Mouse (Mus musculus): ENCODE results near the gene Izumo4. TPM values are rescaled to one million over a fixed set of nuclear protein-coding genes. Genes with fewer than 3 reads are reported as not detected.

Gene Izumo4
- polyA plus RNA-seq, 1 experiment = 5.0 TPM

DNA sequence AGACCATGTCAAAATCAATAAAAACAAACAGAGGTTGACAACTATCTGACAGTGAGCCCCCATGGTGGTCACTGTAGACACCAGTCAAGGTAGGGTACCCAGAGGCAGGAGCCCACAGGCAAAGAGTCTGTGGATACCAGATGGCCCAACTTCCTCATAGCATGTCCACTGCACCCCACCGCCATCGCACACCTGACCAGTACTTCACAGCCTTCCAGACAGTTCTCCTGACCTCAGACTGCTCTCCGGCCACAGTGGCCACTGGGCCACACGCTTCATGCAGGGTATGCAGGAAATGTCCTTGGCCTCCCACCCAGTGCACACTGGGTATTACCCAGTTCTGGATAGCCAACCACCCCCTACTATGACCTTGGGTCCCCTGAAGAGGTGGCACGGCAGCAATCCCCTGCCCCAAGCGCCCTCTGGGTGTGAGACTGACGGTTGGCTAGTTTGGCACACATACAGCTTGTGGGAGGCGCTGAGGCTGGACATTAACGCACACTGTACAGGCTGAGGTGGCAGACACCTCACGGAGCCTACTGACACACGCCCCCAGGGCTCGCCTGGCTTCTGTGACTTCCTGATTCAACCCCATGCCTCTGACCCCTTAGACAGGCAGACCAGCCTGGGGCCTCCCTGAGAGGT is 8.5 kb upstream of the Izumo4 start:
- H3K4me1 ChIP-seq (ENCODE audit: control insufficient read depth, insufficient read depth, insufficient read length, low read length) = peaks cover 11% of the 10 kb centered on the region
- peak overlapping the region; percentile 89 for H3K27ac ChIP-seq (replicated peaks; ENCODE audit: low read depth, low read length)
- H3K4me3 ChIP-seq (ENCODE audit: insufficient read depth, low read depth, low read length) = no peak overlapping the region

- H3K4me1 ChIP-seq (ENCODE audit: control insufficient read depth, insufficient read depth, insufficient read length, low read length) = peaks cover 11% of the 10 kb centered on the region
- H3K4me3 ChIP-seq (ENCODE audit: insufficient read depth, low read depth, low read length) = no peak overlapping the region
- peak overlapping the region; percentile 89 for H3K27ac ChIP-seq (replicated peaks; ENCODE audit: low read depth, low read length)
Observed at GRCm38 (mm10) chr10:80694159-80694938, 7.6 kb upstream of the Izumo4 start.

DNA sequence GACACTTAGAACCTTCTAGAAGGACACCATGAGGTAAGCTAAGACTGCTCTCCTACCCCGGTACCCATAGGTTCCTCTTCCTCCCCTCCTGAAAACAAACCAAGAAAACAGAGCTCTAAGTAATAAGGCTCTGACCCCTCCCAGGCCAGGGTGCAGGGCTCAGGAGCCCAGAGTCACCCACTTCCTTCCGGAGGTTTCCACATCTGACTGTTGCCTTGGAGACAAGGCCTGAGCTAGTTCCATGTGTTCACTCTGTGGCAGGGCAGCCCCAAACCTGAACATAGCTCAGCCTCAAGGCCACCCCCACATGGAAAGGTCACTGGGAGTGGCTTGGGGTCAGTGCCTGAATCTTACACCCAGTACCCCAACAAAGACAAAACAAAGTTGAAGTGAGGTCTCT is 6.8 kb upstream of the Izumo4 start:
- no peak overlapping the region for H3K4me3 ChIP-seq (ENCODE audit: insufficient read depth, low read depth, low read length)
- peak overlapping the region; percentile 89 for H3K27ac ChIP-seq (replicated peaks; ENCODE audit: low read depth, low read length)
- peaks cover 14% of the 10 kb centered on the region for H3K4me1 ChIP-seq (ENCODE audit: control insufficient read depth, insufficient read depth, insufficient read length, low read length)

DNA sequence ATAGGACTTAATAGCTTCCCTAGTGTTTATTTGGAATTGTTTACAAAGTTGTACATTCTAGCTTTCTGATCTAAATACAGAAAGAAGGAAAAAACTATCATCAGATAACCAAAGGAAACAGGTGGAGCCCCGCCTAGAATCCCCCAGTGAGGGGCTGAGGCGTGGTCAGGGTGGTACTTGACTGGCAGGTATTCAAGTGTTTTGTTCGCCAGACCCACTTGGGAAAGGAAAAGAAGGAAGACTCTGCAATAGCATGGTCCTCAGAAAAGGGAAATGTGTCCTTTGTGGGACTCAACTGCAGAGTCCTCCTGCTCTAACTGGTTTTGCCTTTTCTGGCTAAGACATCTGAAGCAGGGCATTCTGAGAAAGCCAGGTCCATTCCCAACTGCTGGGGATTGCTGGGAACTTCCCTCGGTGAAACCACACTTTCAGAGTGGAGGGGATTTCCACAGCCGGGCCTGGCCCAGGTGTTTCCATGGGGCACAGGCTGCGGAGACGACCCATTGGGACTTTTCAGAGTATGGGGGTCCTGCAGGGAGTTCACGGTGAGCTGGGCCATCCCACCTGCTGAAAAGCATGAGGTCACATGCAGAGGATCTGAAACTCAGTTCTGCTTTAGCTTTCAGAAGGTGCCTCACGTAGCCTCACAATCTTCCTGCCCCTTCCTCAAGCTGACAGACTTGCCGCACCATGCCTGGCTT is 6.0 kb upstream of the Izumo4 start:
- Histone ChIP-seq H3K4me3 (ENCODE audit: insufficient read depth, low read depth, low read length) (no peak overlapping the region), H3K4me1 (ENCODE audit: control insufficient read depth, insufficient read depth, insufficient read length, low read length) (peaks cover 16% of the 10 kb centered on the region), H3K27ac (replicated peaks; ENCODE audit: low read depth, low read length) (peak overlapping the region; percentile 89)

DNA sequence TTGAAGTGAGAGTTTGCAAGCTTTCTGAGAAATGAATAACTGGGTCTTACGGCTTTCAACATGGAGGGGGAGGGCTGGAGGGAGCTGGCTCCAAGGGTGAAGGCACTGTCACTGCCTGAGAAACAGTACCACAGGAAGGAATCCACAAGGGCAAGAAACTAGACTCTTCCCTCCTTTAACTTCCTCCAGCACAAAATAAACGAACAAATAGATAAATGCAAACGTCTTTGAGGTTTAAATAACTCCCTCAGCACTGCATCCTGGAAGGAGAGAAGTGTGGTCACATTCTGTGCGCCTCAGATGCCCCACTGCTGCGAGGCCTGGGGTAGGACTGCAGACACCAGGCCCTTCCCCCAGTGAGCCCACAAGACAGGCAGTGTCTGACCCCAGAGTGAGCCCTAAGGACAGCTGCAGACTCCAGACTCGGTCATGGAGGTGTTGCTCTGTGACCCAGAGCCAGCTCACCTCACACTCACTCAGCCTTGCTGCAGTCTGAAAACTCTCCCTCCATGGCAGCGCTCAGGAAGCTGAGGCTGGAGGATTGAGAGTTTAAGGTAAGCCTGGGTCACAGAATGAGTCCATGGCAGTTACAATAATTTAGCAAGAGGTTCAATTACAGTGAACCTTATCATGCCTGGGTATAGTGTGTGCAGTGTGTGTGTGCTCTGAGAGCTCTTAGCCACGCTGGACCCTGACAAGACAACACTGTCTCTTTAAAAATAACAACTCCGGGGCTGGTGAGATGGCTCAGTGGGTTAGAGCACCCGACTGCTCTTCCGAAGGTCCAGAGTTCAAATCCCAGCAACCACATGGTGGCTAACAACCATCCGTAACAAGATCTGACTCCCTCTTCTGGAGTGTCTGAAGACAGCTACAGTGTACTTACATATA is 5.2 kb upstream of the Izumo4 start:
- Histone ChIP-seq H3K4me3 (ENCODE audit: insufficient read depth, low read depth, low read length) (no peak overlapping the region), H3K4me1 (ENCODE audit: control insufficient read depth, insufficient read depth, insufficient read length, low read length) (peaks cover 16% of the 10 kb centered on the region), H3K27ac (replicated peaks; ENCODE audit: low read depth, low read length) (peak overlapping the region; percentile 89)

- no peak overlapping the region for H3K27ac ChIP-seq (replicated peaks; ENCODE audit: low read depth, low read length)
- H3K4me1 ChIP-seq (ENCODE audit: control insufficient read depth, insufficient read depth, insufficient read length, low read length) = peaks cover 16% of the 10 kb centered on the region
- H3K4me3 ChIP-seq (ENCODE audit: insufficient read depth, low read depth, low read length) = no peak overlapping the region
Observed at GRCm38 (mm10) chr10:80697393-80697787, 4.6 kb upstream of the Izumo4 start.

DNA sequence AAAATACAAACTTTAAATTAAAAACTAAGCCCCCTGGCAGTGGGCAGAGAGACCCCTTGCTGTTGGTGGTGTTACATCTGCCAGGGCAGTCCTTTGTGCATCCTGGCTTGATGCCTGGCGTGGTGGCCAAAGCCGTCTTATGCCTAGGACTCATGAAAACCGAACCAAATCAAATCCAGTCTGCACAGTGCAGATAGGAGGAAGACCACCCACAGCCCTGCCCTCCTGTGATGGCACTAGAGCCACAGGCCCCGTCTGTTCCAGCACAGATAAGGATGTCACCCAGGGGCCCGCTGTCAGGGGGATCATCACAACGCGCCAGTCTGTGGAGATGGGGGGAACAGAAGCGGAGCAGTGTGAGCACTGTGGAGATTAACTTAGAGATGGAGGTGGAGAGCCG is 4.2 kb upstream of the Izumo4 start:
- no peak overlapping the region for H3K4me3 ChIP-seq (ENCODE audit: insufficient read depth, low read depth, low read length)
- H3K27ac ChIP-seq (replicated peaks; ENCODE audit: low read depth, low read length) = no peak overlapping the region
- peaks cover 16% of the 10 kb centered on the region for H3K4me1 ChIP-seq (ENCODE audit: control insufficient read depth, insufficient read depth, insufficient read length, low read length)

DNA sequence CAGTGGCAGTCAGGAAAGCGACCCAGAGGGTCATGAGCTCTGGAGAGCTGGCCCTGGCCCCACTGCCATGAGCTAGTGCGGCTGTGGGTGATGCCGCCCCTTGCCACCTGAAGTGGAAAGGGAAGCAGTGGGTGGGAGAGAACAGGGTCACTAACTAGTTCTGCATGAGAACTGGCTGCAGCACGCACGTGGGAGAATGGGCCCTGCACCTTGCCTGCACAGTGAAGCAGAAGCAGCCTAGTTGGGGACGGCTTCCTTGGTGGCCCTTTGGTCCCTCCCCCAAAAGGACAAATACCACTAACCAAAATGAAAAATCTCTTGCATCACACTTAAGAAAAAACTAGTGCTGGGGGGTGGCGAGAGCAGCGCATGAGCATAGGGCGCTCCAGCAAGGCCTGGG is 3.4 kb upstream of the Izumo4 start:
- Histone ChIP-seq H3K27ac (replicated peaks; ENCODE audit: low read depth, low read length) (no peak overlapping the region), H3K4me3 (ENCODE audit: insufficient read depth, low read depth, low read length) (no peak overlapping the region), H3K4me1 (ENCODE audit: control insufficient read depth, insufficient read depth, insufficient read length, low read length) (peaks cover 19% of the 10 kb centered on the region)

GRCm38 (mm10) chr10:80700038-80700504 is 1.9 kb upstream of the Izumo4 start:
- no peak overlapping the region for H3K27ac ChIP-seq (replicated peaks; ENCODE audit: low read depth, low read length)
- peaks cover 19% of the 10 kb centered on the region for H3K4me1 ChIP-seq (ENCODE audit: control insufficient read depth, insufficient read depth, insufficient read length, low read length)
- 0 out of 2 replicates have a peak overlapping the region, but pooled peaks have one; percentile 3 for H3K4me3 ChIP-seq (ENCODE audit: insufficient read depth, low read depth, low read length)

DNA sequence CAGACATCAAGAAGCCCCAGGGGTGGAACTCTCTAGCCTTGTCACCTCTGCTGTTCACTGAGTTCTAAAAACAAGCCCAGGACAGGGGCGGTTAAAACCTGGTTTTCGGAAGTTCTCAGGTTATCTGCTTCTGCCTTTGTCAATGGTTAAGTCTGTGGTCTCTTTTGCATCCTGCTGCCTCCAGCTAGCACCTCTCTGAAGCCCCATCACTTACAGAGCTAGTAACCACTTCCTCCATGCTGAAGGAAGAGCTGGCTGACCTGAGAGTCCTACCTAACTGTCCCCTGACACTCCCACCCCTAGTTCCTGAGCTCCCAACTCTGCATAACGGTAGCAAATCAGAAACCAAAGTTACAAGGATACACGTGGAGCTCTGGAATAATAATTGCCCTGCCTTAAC is 1.3 kb upstream of the Izumo4 start:
- H3K4me3 ChIP-seq (ENCODE audit: insufficient read depth, low read depth, low read length) = peak overlapping the region; percentile 72
- H3K4me1 ChIP-seq (ENCODE audit: control insufficient read depth, insufficient read depth, insufficient read length, low read length) = peaks cover 15% of the 10 kb centered on the region
- H3K27ac ChIP-seq (replicated peaks; ENCODE audit: low read depth, low read length) = 0 out of 2 replicates have a peak overlapping the region, but pooled peaks have one; percentile 4

- Histone ChIP-seq H3K4me3 (ENCODE audit: insufficient read depth, low read depth, low read length) (peak overlapping the region; percentile 67), H3K4me1 (ENCODE audit: control insufficient read depth, insufficient read depth, insufficient read length, low read length) (peaks cover 8% of the 10 kb centered on the region), H3K27ac (replicated peaks; ENCODE audit: low read depth, low read length) (peak overlapping the region; percentile 33)
Observed at GRCm38 (mm10) chr10:80702536-80703390, 779 bp downstream of the Izumo4 start.

GRCm38 (mm10) chr10:80703643-80704042 is 1.7 kb downstream of the Izumo4 start:
- no peak overlapping the region for H3K4me3 ChIP-seq (ENCODE audit: insufficient read depth, low read depth, low read length)
- peaks cover 8% of the 10 kb centered on the region for H3K4me1 ChIP-seq (ENCODE audit: control insufficient read depth, insufficient read depth, insufficient read length, low read length)

GRCm38 (mm10) chr10:80704418-80704817 is 2.4 kb downstream of the Izumo4 start:
- Histone ChIP-seq H3K4me3 (ENCODE audit: insufficient read depth, low read depth, low read length) (no peak overlapping the region), H3K4me1 (ENCODE audit: control insufficient read depth, insufficient read depth, insufficient read length, low read length) (peaks cover 8% of the 10 kb centered on the region), H3K27ac (replicated peaks; ENCODE audit: low read depth, low read length) (no peak overlapping the region)

More at GRCm38 (mm10) chr10:80703643-80704042, 1.7 kb downstream of the Izumo4 start:
- H3K27ac ChIP-seq (replicated peaks; ENCODE audit: low read depth, low read length) = no peak overlapping the region

GRCm38 (mm10) chr10:80705033-80705432 is 3.0 kb downstream of the Izumo4 start:
- Histone ChIP-seq H3K27ac (replicated peaks; ENCODE audit: low read depth, low read length) (no peak overlapping the region), H3K4me3 (ENCODE audit: insufficient read depth, low read depth, low read length) (no peak overlapping the region), H3K4me1 (ENCODE audit: control insufficient read depth, insufficient read depth, insufficient read length, low read length) (peaks cover 5% of the 10 kb centered on the region)

Data from brown adipose tissue, adult 24 weeks (tissue).